Mouse (Mus musculus) forebrain, embryonic 16.5 days (tissue): ENCODE data around the gene Smtn. TPM values are rescaled to one million over a fixed set of nuclear protein-coding genes. Genes with fewer than 3 reads are reported as not detected.

Experiments used
- polyA plus RNA-seq: library from polyadenylated mRNA; unstranded; fragments of >200 nt; fragmentation: Nextera tagmentation; extraction: Ambion mirVana; gene quantifications from 2 replicates; pipeline ENCODE4 v1.2.1, GENCODE M21; 2015

The Smtn gene
- polyA plus RNA-seq, 1 experiment from 2014 or later: 17.7 TPM

Other genes starting within 250 kb of the Smtn start
- gene Pik3ip1, start 210.2 kb downstream of the Smtn start, polyA plus RNA-seq: 36.1 and 41.8 TPM in 2 replicates
- 110 and 127 TPM in 2 replicates for gene Limk2, start 131.4 kb downstream of the Smtn start, polyA plus RNA-seq
- gene Rnf185, start 88.2 kb downstream of the Smtn start, polyA plus RNA-seq: 42.6 and 43.2 TPM in 2 replicates
- 0.89 and 1.0 TPM in 2 replicates for gene Pla2g3, start 52.3 kb downstream of the Smtn start, polyA plus RNA-seq
- 2.9 and 4.9 TPM in 2 replicates for gene Inpp5j, start 35.8 kb downstream of the Smtn start, polyA plus RNA-seq
- 39.5 and 52.0 TPM in 2 replicates for gene Selenom, start 25.9 kb downstream of the Smtn start, polyA plus RNA-seq
- 47.5 and 49.2 TPM in 2 replicates for gene Morc2a, start 108.6 kb upstream of the Smtn start, polyA plus RNA-seq